Mouse (Mus musculus) skeletal muscle tissue, adult 2 months (tissue): ENCODE data around the gene Myh9.
A peak's percentile ranks its signal among the peaks of the same experiment; 100 is the strongest.

Source experiments
- DNase-seq: peaks from one replicate; pipeline ENCODE4 v3.0.0-alpha.2; 2012; ENCODE audit warnings: low read depth, low spot score

The Myh9 gene

DNA sequence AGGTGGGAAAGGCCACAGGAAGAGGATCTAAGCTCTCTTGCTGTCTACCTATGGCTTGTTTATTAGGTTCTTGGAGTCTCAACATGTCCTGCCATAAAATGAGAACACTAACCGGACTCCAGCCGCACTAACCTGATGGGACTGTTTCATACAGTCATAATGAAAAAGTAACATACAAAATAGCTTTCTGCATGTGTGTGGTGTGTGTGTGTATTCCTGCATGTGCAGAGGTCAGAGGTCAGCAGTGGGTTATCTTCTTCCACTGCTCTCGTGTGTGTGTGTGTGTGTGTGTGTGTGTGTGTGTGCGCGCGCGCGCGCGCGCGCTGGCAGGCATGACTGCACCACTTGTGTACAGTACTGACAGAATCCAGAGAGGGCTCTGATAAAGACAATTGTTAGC lies 13.7 kb downstream of the Myh9 start:
- DNase-seq: no peak

DNA sequence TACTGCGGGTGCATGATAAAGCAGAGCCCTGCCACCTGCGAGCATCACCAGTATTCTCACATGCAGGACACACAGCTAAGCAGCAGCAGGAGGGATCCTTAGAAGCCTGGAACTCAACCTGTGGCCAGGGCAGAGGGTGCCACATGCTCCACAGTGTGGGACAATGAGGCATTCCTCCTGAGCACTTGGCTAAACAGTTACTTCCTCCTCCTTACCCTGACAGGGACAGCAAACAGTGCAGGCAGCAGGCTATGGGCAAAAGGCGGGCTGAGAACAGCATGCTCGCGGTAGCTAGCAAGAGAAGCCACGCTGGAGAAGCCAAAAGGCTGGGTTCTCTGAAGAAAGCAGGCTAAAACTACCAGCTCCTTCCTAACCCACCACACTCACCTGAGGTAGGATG lies 14.2 kb downstream of the Myh9 start:
- DNase-seq: no peak

DNA sequence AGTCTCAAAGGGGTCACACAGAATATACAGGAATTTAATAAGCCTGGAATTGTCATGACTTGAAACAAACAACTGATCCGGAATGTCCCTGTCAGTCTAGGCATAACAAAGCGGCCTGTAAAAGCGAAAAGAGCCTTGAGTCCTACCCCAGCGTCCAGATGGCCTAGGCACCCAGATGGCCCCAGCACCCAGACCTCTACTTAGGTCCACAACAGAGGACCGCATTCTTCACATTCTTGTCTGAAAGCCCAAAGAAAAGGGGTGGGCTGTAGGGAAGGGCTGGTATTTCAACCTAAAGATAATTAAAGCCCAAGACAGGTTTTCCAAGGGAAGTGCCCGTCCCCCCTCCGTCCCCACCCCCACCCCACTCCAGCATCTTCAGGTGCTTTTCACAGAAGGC lies 14.6 kb downstream of the Myh9 start:
- DNase-seq: no peak

DNA sequence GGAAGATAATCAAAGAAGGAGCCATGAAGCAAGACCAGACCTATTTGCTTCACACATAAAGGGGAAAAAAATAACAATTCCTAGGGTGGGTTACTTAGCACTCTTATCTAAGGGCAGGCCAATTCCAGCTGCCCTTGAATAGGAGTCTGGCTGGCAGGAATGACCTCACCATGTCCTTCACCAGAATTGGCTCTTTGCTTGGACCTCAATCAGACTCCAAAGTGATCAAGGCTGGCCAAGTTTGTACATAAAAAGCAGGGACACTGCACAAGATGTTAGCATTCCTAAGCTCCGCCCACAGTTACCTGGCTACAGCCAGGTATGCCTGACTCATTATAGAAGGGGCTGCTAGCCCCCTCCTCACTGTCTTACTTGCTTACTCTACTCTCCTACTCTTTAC lies 16.6 kb downstream of the Myh9 start:
- DNase-seq: no peak

DNA sequence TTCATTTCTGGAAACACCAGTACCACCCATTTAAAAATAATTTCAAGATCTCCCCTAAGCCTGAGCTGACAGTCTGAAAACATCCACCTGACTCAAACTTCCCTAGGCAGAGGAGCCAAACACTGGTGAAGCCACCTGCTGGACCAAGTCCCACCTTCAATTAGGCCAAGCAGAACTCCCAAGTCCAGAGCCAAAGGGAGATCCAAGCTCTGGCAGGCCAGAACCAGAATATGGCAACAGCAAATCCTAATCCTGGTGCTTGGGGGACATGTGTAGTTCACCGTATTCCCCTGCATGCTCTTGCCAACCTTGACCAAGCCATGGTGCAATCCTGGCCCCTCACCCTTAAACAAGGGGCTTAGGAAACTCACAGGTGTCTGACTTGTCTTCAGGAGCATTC lies 17.7 kb downstream of the Myh9 start:
- no peak for DNase-seq

DNA sequence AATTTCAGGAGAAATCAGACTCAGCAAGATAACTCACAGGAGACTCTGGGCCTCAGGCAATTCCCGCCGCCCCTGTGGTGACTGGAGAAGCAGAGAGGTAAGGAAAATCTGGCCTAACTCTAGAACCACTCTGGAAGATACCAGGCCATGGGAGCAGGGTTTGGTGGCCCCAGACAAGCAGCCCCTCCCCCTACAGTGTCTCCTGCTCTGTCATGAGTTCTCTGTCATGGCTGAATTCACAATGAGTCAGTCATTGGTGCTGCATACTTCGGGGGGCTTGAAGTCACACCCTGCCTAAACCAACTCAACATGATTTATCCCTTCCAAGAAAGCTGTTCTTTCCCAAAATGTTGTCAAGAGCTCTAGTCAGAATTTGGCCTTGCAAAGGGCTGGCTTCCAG lies 18.3 kb downstream of the Myh9 start:
- no peak for DNase-seq

DNA sequence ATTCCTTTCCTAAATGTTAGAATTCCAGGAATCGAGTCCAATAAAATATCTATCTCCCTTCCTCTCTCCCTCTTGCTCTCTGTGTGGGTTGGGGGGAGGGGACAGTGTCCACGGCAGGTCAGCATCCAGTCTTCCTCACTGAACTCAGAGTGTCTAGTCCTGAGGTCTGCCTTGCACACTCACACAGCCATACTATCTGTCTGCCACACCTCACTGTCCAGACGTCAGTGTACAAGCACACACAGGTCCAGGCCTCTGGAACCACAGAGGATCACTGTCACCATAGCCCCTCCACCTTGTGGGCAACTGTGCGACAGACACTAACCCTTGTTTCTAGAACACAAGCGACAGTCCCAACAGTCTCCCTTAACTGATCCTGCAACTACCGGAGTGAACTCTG lies 18.8 kb downstream of the Myh9 start:
- no peak for DNase-seq

DNA sequence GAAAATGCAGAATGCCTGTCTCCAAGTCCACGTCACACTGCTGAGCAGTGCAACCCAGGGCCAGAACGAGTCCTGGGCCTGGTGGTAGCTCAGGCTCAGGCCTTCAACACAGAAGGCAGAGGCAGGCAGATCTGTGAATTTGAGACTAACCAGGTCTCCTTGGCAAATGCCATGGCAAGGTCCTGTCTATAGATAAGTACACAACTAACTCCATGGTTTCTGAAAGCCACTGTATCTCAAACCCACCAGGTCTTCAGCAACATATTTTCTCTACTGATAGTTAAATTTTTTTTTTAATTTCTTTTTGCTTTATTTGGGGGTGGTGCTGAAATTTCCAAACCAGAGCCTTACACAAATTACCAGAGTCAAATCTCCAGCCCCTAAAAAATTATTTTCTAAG lies 19.3 kb downstream of the Myh9 start:
- no peak for DNase-seq

DNA sequence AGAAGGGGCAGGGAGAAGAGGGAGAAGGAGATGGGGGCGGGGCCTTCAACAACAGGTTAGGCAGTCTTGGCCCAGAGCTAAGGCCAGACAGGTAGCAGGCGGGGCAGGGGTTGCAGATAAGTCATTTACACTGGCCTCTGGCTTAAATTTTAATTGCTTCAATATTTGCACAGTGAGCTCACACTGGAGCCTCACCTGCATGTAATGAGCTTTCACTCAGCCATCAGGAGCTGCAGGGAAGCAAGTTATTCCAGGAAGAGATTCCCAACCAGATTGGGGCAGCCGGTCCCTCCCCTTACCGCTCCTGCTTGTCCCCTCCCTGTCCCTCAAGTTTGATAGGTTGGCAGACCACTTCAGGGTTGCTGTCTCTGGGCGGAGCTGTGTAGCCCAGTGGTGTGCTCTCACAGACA lies 19.9 kb downstream of the Myh9 start:
- no peak for DNase-seq

DNA sequence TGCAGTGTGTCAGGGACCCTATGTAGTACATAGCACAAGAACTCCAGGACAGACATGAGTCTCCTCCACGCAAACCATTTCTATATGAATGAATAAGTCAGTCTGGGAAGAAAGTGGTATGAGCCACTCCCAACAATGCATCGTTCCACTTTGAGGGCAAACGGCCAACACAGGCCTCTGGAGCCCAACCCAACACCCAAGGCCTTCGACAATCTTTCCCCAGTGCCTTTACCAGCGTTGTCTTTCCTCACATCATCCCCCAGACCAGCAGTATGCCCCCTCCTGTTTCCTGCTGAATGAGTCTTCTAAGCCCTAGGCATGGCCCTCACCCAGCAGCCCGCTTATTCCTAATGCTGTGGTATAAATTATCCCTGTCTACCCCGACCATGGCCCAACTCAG lies 20.6 kb downstream of the Myh9 start:
- DNase-seq: no peak

DNA sequence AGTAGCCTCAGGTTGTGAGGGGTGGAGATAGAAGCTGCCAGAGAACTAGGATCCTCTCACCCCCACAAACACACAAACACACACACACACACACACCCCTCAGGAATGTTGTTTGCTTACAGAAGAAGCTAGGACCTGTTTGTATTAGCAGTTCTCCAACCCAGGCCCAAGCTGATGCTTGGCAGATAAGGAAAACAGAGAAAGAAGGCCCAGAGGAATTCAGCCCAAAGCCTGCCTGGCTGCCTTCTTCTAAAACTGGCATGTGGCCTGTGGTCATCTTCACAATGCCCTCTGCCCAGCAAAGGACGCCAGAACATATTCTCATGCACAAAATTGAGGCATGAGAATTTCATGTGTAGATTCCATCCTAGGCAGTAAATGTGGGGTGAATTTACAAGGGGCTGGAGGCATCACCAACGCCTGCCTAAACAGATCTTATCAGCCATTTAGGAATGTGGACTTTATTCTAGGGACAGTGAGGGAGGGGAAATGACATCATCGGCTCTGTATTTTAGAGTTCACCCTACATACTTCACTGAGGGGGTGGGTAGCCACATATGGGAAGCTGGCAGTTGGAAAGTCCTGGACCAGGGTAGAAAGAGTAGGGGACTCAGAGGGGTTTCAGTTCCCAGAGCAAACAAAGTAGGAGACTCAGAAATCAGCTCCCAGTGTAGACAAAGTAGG lies 21.4 kb downstream of the Myh9 start:
- DNase-seq: no peak

DNA sequence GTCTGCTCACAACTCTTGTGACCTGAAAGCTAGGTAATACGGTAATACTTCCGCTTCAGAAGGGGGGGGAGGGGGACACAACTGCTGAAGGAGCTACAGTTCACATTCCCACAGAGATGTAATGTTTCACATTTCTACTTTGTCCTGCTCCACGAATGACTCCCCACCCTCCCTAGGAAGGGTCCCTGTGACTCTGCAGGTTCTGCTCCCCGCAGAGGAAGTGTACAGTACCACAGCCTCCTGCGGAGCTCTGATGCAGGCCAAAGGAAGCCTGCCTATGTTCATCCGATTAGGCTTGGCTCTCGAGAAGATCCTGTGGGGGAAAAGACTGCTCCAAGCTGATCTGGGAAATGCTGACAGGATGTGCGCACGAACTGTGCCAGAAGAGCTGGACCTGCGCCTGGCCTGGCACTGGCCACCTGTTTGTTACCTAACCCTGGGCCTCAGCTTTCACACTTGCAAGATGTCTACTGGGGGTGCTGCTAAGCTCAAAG lies 22.0 kb downstream of the Myh9 start:
- DNase-seq: peak; percentile 93

DNA sequence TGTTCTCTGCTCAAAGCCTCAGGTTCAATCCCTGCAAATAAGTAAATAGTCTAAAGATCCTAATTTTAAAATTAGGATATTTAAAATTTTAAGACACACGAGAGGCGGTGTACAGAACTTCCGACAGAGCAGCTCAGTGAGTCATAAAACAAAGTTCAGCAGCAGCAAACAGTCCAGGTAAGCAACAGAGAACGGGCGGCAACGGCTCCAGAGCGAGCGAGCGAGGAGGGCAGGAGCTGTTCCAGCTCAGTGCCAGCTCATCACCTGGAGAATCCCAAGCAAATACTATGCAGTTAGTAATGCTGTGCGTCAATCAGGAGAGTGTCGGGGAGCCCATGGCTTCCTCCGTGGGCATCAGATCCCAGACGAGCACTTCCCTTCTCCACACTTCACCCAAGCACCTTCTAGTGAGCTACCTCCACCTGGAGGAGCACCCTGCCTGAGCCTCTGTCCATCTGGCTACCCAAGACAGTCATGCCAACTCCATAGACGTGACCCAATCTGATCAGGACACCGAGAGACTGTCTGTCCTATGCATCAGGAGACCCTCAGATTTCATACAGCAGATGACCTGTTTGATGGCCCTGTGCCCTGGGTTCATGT lies 23.3 kb downstream of the Myh9 start:
- no peak for DNase-seq

DNA sequence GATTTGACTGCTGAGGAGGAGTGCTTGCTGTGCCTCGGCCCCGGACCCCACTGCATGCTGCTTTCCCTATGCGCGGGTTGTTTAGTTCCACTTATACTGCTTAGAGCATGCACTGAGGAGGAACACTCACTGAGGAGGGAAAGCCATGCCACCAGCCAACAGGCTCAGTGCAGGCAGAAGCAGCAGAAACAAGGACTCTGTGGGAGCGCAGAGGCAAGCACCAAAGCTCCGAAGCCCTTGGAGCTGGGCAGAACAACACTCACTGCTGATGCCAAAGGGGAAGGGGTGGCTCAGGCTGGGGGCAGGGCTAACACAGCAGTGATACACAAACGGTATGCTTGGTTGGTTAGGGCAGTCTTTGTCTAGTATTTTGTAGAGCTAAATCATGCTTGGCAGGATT lies 24.6 kb downstream of the Myh9 start:
- DNase-seq: no peak

DNA sequence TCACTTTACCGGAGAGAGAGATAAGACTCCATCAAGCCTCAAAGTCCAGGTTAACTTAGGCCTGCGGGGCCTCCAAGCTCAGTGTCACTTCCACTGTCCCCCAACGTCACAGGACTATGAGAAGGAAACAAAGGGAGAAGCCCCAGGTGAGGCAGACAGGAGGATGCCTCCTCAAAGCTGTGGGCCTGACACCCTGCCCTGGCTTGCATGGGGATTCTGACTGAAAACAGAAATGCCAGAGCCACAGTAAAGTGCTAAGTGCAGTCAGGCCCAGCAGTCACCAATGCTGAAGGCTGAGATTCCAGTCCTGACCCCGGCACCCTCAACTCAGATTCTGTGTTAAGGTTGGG lies 25.4 kb downstream of the Myh9 start:
- no peak for DNase-seq

DNA sequence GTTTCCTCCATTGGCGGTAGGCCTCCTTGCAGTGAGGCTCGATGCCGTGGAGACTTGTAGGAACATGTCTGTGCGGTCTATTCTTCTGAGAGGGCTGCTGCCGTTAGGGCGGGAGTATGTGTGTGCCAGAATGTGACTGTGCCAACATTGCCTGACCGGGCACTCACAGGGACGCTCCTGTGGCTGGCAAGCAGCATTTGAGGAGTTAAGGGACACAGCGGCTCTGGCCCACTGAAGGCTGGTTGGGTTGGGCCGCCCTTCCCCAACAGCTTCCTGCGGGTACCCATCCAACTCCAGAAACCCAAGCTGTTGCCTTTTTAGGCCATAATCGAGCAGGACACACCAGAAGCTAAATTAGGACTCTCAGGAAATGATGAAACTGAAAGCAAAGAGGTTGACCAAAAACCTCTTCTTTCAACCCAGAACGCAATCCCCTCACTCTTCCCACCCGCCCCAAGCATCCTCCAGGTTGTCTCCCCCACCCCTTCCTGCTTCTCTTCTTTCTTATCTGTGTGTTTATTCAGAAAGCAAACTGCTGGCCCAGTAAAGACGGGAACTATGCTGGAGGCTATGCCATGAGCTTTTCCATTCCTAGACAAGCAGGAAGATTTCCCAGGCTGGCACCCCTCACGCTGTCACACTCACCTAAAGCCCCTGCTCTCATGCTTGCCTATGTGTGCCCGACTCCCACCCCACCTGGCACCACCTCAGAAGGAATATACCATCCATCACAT lies 25.9 kb downstream of the Myh9 start:
- peak; percentile 61 for DNase-seq

DNA sequence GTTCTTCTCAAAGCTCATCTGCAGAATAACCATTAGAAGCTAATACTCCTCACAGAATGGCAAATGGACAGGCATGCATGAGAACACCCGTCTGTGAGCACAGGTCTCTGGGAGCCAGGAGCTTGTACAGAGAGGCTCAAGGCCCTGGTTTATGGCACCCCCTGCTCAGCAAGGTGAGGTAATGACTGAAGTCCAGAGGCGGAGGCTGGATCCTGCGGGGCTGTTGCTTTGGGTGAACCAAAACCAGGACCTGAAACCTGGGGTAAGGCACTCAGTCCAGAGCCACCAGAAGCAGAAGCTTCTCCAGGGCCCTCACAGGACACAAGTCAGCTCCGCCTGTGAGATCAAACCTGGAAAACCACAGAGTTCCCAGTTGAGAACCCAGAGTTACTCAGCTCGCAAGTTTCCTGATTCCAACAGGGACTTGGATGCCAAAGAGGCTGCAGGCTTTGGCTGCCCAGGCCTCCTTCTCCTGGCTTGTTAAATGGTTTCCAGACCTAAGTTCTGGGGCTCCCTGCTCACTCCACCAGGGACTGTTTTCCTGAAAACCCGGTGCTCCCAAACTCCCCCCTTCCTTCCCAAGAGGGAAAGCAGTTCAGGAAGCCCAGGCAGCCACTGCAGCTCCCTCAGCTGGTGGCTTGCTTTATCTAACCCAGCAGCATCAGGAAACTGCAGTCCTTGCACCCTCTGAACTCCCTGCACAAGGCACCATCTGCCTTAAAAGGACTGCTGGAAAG lies 28.2 kb downstream of the Myh9 start:
- DNase-seq: peak; percentile 61

DNA sequence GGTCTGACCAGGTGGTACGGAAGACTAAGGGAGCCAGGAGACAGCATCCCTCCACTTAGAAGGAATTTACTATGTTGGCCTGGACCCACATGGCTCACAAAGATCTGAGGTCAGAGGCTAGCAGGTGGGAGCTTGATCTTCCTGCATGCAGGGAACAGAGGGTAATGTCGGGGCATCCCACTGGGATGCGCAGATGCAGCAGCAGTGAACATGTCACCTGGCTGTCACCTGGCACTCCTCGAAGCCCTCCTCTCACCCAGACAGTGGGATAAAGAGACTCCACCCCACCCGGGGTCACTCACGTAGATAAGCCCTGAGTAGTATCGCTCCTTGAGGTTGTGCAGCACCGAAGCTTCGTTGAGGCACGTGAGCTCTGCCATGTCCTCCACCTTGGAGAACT lies 29.4 kb downstream of the Myh9 start:
- DNase-seq: no peak

DNA sequence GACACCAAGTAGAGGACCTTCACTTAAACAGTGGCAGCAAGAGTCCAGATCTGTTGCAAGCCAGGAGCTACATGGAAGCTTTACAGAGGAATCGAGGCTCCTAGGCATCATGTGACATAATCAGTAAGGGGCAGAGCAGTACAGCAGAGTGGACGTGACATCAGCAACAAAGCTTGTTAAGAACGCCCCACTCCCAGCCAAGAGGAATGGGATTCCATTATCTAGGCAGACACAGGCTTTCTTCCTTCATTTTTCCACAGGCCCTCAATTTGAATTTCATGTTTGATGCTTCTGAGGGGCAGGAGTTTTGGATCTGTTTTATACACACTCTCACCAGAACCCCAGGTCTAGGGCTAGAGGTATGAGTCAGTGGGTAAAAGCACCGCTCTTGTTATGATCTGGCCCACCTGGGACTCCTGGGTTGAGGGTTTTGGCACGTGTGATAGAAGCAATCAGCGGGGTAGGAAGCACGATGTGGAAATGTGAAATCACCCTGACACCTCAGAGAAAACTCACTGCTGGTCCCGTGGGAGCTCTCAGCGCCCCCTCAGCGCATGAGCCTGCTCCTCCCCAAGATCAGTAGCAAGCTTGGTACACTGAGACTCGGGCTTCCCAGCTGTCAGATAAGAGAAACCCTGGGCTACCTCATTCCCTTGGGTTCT lies 30.7 kb downstream of the Myh9 start:
- no peak for DNase-seq

DNA sequence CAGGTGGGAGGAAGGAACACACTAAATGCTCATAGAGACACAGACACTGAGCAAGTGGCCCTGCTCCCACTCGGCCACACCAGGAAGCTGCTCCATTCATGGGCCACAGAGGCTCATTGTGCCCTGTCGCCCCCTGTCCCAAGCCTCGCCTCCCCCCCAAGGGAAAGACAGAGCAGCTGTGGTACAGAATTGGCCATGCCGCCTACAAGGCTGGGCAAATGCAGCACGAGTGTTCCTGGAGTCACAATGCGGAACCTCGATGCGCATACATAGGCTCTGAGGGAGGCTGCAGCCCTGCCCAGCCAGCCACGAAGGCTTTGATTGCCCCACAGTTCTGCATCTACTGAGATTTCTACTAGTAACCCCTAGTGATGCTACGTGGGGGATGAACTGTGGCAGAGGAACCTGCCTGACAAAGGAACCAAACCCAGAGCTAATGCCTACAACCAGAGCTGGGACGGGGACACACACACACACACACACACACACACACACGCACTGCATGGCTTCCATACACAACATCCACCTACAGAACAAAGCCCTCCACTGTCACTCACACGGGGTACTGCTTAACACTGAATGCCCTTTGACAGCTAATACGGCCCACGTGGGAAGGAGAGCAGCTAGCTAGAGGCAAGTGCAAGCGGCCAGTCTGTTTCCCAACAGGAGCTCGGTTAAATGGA lies 31.4 kb downstream of the Myh9 start:
- no peak for DNase-seq

DNA sequence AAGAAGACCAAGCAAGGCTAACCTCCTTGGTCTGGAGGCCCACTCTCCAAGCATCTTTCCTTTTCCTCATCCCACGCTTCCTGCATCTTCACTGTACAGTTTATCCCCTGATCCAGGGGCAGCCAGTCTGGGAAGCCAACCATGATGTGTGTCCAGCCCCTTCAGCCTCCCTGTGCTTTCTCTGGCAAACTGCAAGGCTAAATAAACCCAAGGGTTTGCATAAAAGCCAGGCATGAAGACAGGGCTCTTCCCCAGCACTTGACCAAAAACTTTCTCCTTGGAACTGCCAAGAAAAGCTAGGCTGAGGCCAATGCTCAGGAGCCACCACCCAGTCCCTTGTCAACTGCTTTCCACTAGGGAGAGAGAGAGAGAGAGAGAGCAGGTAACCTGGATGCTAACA lies 32.5 kb downstream of the Myh9 start:
- no peak for DNase-seq

DNA sequence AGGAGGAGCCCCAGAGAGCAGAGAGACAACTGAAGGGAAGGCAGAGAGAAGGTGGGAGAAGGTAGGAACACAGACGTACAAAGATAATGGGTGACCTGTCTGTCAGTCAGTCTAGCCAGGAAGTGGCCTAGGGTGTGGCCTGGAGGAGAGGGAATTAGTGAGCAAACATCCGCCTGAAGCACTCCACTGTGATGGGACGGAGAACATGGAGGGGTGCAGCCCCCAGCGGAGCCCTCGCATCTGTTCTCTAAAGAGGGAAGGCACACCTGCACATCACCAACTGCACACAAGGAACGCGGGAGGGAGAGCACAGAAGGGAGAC lies 34.8 kb downstream of the Myh9 start:
- DNase-seq: no peak
